Mouse (Mus musculus) midbrain, embryonic 16.5 days (tissue): ENCODE results near the gene Ahdc1. TPM values are rescaled to one million over a fixed set of nuclear protein-coding genes. Genes with fewer than 3 reads are reported as not detected.

ENCODE experiments used
- ATAC-seq: fragments of 200-750 bp; cut with Nextera tagmentation; 2 replicates; pipeline ENCODE4 v1.8.0; 2017; ENCODE audit warnings: moderate TSS enrichment
- H3K27ac ChIP-seq: fragments of 300-500 bp; sonication (generic); 2 replicates; pipeline ENCODE4 v1.5.1; 2014; ENCODE audit warnings: mild to moderate bottlenecking, low read length, mixed read lengths
- H3K27me3 ChIP-seq: fragments of 300-500 bp; sonication (generic); 2 replicates; pipeline ENCODE4 v1.6.1; 2014; ENCODE audit warnings: low read depth, low read length, mixed read lengths; ENCODE audit not compliant: control insufficient read depth, insufficient read depth
- H3K36me3 ChIP-seq: fragments of 300-500 bp; sonication (generic); 2 replicates; pipeline ENCODE4 v1.6.1; 2014; ENCODE audit warnings: mild to moderate bottlenecking, low read length, moderate library complexity, mixed read lengths; ENCODE audit not compliant: control insufficient read depth, insufficient read depth
- H3K4me1 ChIP-seq: fragments of 300-500 bp; sonication (generic); 2 replicates; pipeline ENCODE4 v1.6.1; 2014; ENCODE audit warnings: mild to moderate bottlenecking, low read length, mixed read lengths; ENCODE audit not compliant: control insufficient read depth, insufficient read depth
- H3K4me2 ChIP-seq: fragments of 300-500 bp; sonication (generic); 2 replicates; pipeline ENCODE4 v1.6.1; 2014; ENCODE audit warnings: mild to moderate bottlenecking, low read length, mixed read lengths
- H3K4me3 ChIP-seq: fragments of 300-500 bp; sonication (generic); 2 replicates; pipeline ENCODE4 v1.5.1; 2014; ENCODE audit warnings: low read depth, mild to moderate bottlenecking, low read length, moderate library complexity, mixed read lengths
- H3K9ac ChIP-seq: fragments of 300-500 bp; sonication (generic); 2 replicates; pipeline ENCODE4 v1.6.1; 2014; ENCODE audit warnings: low read depth, low read length, mixed read lengths
- H3K9me3 ChIP-seq: fragments of 300-500 bp; sonication (generic); replicated peaks from 2 replicates; pipeline ENCODE4 v1.6.1; 2014; ENCODE audit warnings: mild to moderate bottlenecking, low read length, mixed read lengths; ENCODE audit not compliant: control insufficient read depth, poor library complexity, severe bottlenecking
- WGBS: fragments of 180-500 bp; shearing (Covaris S2); extraction: QIAGEN DNeasy Blood & Tissue Kit; methylation state at CpG from one replicate; pipeline ENCODE4 v1.1.7; 2014; 5-methylcytosine and 5-hydroxymethylcytosine counted together
- polyA plus RNA-seq: library from polyadenylated mRNA; unstranded; fragments of >200 nt; fragmentation: Nextera tagmentation; extraction: Ambion mirVana; gene quantifications from 2 replicates; pipeline ENCODE4 v1.2.1, GENCODE M21; 2015

Ahdc1 gene
- polyA plus RNA-seq, 1 experiment from 2014 or later = 11.2 TPM

DNA sequence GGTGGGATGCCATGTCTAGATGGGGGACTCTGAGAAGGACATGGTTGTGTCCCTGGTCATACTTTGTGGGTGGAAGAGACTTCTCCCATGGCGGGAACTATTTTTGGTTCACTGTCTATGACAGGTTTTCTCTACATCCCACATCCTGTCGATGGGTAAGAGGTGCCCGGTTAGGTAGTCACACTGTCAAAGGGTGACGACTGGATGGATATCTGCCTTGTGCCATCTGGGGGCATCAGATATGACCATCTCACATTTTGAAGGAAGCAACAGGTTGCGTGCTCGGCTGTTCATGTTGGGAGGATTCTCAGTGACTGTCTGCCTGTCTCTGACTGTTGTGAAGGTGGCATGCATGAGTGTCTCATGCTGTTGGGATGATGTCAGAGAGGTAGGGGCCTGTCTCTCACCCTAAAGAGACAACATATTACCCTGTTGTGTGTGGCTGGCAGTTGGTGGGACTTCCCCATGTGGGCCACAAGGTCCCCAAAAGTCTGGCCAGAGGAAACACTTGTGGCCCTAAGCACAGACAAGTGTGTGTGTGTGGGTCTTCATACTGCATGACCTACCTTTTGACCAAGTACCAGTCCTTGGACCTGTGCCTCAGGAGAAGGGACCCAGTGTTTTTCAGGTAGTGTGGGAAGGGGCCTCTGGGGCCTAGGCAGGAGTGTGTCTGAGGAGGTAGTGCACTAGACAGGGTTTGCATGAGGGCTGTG, 39.9 kb downstream of the Ahdc1 start:
- 83% methylated on average over 6 of the region's 6 CpGs for WGBS
- H3K4me2 ChIP-seq = no peak overlapping the region
- H3K9ac ChIP-seq = no peak overlapping the region
- H3K27ac ChIP-seq = peak overlapping the region; percentile 55; the same call in 1 of the 2 replicates
- no peak for ATAC-seq
- H3K4me1 ChIP-seq = peaks cover 66% of the 10 kb centered on the region
- H3K27me3 ChIP-seq = no peaks in the 10 kb centered on the region
- peaks cover 3% of the 10 kb centered on the region; the same call in 1 of the 2 replicates for H3K36me3 ChIP-seq
- no peak overlapping the region for H3K4me3 ChIP-seq
- H3K9me3 ChIP-seq = no peaks in the 10 kb centered on the region

DNA sequence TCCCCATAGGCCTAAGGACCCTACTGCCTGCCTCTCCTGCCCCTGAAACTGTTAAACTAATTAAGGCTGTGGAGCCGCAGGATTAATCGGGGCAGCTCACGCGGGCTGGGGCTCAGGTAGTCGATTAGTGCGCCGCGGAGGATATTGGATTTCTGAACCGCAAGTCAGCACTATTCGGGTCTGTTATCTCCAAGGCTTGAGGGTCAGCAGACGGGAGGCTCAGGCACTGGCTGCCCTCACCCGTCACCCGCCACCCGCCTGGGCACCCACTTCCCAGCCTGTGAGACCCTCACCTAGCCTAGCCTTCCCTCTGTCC, 40.4 kb downstream of the Ahdc1 start:
- Histone ChIP-seq H3K36me3 (peaks cover 3% of the 10 kb centered on the region; the same call in 1 of the 2 replicates), H3K9ac (peak overlapping the region; percentile 17; the same call in 1 of the 2 replicates), H3K4me1 (peaks cover 65% of the 10 kb centered on the region), H3K27me3 (no peaks in the 10 kb centered on the region), H3K4me3 (no peak overlapping the region), H3K27ac (peak overlapping the region; percentile 55; the same call in 1 of the 2 replicates), H3K4me2 (no peak overlapping the region), H3K9me3 (no peaks in the 10 kb centered on the region)
- WGBS = 31% methylated on average over 14 of the region's 14 CpGs
- ATAC-seq = no peak

DNA sequence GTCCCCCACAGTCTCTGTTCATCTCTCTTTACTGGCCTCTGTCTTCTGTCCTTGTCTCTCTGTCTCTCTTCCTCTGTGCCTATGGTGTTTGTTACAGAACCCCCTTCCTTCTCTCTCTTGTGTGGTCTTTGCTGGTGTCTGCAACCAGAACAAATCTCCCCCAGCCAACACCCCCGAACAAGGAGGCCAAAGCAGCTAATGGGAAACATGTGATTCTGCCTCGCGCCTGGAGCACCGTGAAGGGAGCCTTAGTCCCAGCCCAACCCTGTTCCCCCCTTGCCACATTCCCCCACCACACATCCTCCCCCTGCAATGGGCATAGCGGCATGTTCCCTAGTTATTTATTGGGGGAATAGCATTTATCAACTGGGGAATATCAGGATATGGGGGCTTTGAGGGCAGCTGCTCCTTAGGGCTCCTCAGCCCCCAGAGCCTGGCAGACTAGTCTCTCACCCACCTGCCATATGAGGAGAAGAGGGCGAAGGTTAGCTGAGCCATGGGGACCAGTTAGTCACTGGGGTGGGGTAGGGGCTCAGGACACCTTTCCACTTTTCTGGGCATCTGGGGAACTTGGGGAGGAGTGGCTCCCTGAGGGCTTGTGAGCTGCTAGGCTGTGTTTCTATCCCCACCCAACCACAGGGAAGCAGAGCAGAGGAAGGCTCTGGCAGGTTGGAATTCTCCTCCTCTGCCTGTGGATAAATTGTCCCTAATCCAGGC, 41.1 kb downstream of the Ahdc1 start:
- Histone ChIP-seq H3K9me3 (no peaks in the 10 kb centered on the region), H3K27ac (peak overlapping the region; percentile 55), H3K36me3 (peaks cover 3% of the 10 kb centered on the region; the same call in 1 of the 2 replicates), H3K4me2 (no peak overlapping the region), H3K27me3 (no peaks in the 10 kb centered on the region), H3K4me1 (peaks cover 59% of the 10 kb centered on the region), H3K9ac (peak overlapping the region; percentile 17; the same call in 1 of the 2 replicates), H3K4me3 (no peak overlapping the region)
- ATAC-seq = no peak
- WGBS = 40% methylated on average over 6 of the region's 6 CpGs

DNA sequence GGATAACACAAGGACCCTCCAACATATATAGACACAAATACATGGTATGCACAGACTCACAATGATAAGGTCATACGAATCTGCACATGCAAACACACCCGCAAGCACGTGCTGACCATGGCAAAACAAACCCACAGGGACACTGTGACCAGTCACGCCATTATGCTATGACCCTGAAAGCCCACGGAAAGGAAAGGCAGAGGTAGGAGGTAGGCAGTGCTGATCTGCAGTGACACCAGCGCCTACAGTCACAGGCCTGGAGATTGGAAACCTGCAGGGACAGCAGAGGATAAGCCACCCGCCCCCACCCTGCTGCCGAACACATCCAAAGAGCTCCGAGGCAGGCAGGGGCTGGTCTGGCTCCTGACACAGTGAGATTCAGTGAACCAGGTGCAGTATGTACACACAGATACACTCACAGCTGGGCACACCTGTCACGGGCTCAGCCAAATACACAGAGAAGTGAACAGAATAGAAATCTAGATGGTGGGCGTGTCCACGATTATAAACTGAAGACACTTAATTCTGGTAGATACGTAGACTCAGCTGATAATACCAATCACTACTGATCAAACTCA, 42.0 kb downstream of the Ahdc1 start:
- Histone ChIP-seq H3K27me3 (no peaks in the 10 kb centered on the region), H3K27ac (peak overlapping the region; percentile 17; the same call in 1 of the 2 replicates), H3K4me1 (peaks cover 52% of the 10 kb centered on the region), H3K4me2 (no peak overlapping the region), H3K4me3 (no peak overlapping the region), H3K9ac (no peak overlapping the region), H3K9me3 (no peaks in the 10 kb centered on the region), H3K36me3 (peaks cover 3% of the 10 kb centered on the region; the same call in 1 of the 2 replicates)
- 84% methylated on average over 13 of the region's 13 CpGs for WGBS
- ATAC-seq = no peak

DNA sequence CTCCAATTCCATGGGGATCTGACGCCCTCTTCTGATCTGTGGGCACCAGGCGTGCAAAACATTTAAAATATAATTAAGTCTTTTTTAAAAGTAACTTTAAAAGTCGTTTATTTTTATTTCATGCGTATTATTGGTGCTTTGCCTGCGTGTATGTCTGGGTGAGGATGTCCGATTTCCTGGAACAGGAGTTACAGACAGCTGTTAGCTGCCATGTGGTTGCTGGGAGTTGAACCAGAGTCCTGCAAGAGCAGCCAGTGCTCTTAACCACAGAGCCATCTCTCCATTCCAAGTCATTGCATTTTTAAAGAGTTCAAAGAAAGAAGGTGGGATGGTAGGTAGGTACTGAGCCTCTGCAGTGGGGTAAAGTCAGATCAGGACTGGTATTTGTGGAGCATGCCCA, 43.5 kb downstream of the Ahdc1 start:
- Histone ChIP-seq H3K36me3 (peaks cover 3% of the 10 kb centered on the region; the same call in 1 of the 2 replicates), H3K4me1 (peaks cover 40% of the 10 kb centered on the region), H3K9ac (no peak overlapping the region), H3K27ac (no peak overlapping the region), H3K4me3 (no peak overlapping the region), H3K9me3 (no peaks in the 10 kb centered on the region), H3K27me3 (no peaks in the 10 kb centered on the region), H3K4me2 (no peak overlapping the region)
- WGBS = 82% methylated on average over 6 of the region's 6 CpGs
- no peak for ATAC-seq

DNA sequence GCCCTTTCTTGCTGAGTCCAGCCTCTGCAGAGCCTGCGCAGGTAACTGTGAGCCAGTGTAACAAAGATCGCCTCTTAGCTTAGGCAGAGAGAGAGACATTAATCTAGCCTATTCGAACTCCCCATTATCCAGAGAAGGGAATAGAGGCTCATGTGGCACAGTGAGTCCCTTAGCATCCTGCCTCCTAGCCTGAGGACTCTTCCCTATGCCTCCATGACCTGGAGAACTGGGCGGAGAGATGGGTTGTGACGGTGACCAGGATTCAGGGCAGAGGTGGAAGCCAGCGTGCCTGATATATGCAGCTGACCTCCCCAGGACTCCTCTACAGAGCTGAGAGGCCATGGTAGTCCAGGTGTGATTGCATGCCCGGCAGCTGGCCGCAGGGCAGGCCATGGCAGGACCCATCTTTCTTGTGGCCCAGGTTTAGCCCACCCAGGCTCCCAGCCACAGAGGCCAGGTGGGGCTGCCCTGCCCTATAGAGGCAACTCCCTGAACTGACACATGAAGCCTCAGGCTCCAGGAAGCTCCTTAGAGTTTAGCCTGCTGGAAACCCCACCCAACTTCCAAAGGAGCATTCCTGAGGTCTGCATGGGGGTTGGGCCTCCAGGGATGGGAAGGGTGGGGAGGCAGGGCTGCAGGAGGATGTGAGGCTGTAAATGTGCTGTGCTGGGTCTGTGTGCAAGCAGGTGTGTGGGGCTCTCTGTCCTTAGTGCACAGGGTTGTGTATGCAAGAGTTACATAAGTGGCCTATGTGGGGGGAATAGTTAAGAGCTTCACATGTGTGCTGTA, 44.3 kb downstream of the Ahdc1 start:
- Histone ChIP-seq H3K4me2 (no peak overlapping the region), H3K9ac (no peak overlapping the region; the same call in 1 of the 2 replicates), H3K4me1 (peaks cover 33% of the 10 kb centered on the region), H3K27me3 (no peaks in the 10 kb centered on the region), H3K36me3 (peaks cover 3% of the 10 kb centered on the region; the same call in 1 of the 2 replicates), H3K4me3 (no peak overlapping the region), H3K27ac (no peak overlapping the region; the same call in 1 of the 2 replicates), H3K9me3 (no peaks in the 10 kb centered on the region)
- WGBS = 74% methylated on average over 8 of the region's 8 CpGs
- no peak for ATAC-seq

DNA sequence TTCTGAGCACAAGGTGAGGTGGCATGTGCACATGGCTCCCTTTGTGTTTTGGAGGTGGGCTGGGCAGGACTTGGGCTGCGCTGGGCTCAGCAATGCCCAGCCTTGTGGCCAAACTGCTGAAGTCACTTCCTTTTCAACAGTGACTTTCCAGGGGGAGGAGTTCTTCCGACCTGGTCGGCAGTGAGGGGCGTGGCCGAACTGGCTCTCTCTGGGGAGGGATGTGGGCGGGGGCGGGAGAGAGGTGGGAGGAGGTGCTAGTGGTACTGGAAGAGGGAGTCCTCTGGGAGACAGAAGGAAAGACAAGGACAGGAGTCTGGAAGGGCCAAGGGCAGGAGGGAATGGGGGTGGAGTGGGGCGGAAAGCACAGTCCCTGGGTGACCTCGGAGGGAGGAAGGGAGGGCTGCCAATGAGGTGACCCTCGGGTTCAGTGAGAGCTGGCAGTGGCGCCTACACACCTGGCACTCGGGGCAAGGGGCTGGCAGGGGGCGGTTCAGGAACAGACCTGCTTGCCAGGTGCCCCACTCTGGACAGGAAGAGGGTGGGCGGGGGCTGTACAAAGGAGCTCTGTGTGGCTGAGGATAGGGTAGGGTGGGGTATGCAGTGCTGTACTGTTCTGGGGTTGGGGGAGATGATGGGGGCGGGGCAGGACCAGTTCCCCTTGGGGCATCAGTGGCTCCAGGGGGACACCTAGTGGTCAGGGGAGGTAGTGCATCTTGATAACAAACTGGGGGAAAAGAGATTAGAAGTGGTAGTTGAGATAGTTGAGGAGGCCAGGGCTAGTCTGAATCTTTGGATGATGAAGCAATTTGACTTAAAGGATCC, 45.2 kb downstream of the Ahdc1 start:
- H3K4me2 ChIP-seq = no peak overlapping the region
- no peak overlapping the region for H3K4me3 ChIP-seq
- no peak for ATAC-seq
- WGBS = 6% methylated on average over 15 of the region's 15 CpGs
- H3K27me3 ChIP-seq = no peaks in the 10 kb centered on the region
- peaks cover 10% of the 10 kb centered on the region for H3K36me3 ChIP-seq
- H3K9me3 ChIP-seq = no peaks in the 10 kb centered on the region
- peaks cover 31% of the 10 kb centered on the region for H3K4me1 ChIP-seq
- H3K9ac ChIP-seq = no peak overlapping the region; the same call in 1 of the 2 replicates
- peak overlapping the region; percentile 18; the same call in 1 of the 2 replicates for H3K27ac ChIP-seq
